ENCODE assay signal across 8 mouse cellular contexts in genomic region chr9:71321871-71322270, GRCm38 (mm10).
DNase-seq lines count a peak whose midpoint lies in the region; ATAC-seq and TF ChIP-seq lines count a peak whose summit lies in the region.
"Had no signal": no experiment of that assay in that cellular context is flagged by ENCODE, and none has a peak within 500 bp of the region (broad histone marks: within the 10 kb centered on the region; RNA-seq: fewer than 3 reads in every experiment).

No protein-coding gene starts in this region.

- peak overlapping the region; percentile 44; the same call in 1 of the 2 replicates for H3K27ac ChIP-seq in embryonic facial prominence, embryonic 10.5 days (replicated peaks)
- H3K27ac ChIP-seq in heart, embryonic 13.5 days (replicated peaks), result peak overlapping the region; percentile 69
- no peak overlapping the region for H3K27ac ChIP-seq in lung, postnatal 0 days (ENCODE audit: low read length)

- peaks cover 24% of the 10 kb centered on the region for H3K4me1 ChIP-seq in embryonic facial prominence, embryonic 10.5 days
- H3K4me1 ChIP-seq in heart, embryonic 13.5 days, result peaks cover 45% of the 10 kb centered on the region
- H3K4me1 ChIP-seq in lung, postnatal 0 days (ENCODE audit: insufficient read depth, low read depth, low read length), result no peaks in the 10 kb centered on the region; the same call in none of the 2 replicates

- H3K27me3 ChIP-seq in embryonic facial prominence, embryonic 10.5 days (replicated peaks; ENCODE audit: low read depth, poor library complexity, severe bottlenecking), result peaks cover 10% of the 10 kb centered on the region; the same call in 1 of the 2 replicates
- H3K27me3 ChIP-seq in heart, embryonic 13.5 days (replicated peaks), result no peaks in the 10 kb centered on the region
- no peaks in the 10 kb centered on the region for H3K27me3 ChIP-seq in lung, postnatal 0 days (replicated peaks; ENCODE audit: insufficient read depth, low read length)

- no peaks in the 10 kb centered on the region for H3K36me3 ChIP-seq in embryonic facial prominence, embryonic 10.5 days (replicated peaks)
- H3K36me3 ChIP-seq in heart, embryonic 13.5 days, result no peaks in the 10 kb centered on the region
- no peaks in the 10 kb centered on the region for H3K36me3 ChIP-seq in lung, postnatal 0 days (ENCODE audit: insufficient read depth, low read length)

- DNase-seq in embryonic facial prominence, embryonic 10.5 days (ENCODE audit: low spot score), result no peak
- peak; percentile 28 for DNase-seq in kidney, adult 9 months
- DNase-seq in lung, postnatal 0 days (ENCODE audit: low spot score), result peak; percentile 56
- no peak for DNase-seq in right cerebral cortex, postnatal 25 days
- no peak for DNase-seq in layer of hippocampus, adult 8-10 months (ENCODE audit: low spot score in 2 of 2)
- DNase-seq: cerebellum, adult 9-11 months had no signal

- WGBS in embryonic facial prominence, embryonic 10.5 days, result 71% methylated on average over 6 of the region's 6 CpGs
- 53% methylated on average over 6 of the region's 6 CpGs for WGBS in heart, embryonic 13.5 days
- WGBS in lung, postnatal 0 days, result 53% methylated on average over 6 of the region's 6 CpGs

- ATAC-seq in heart, embryonic 13.5 days (ENCODE audit: extremely low read depth, insufficient number of reproducible peaks, low FRiP score, low TSS enrichment), result no peak
- peak; percentile 55; the same call in 1 of the 2 replicates for ATAC-seq in lung, postnatal 0 days
- no peak for ATAC-seq in cerebellum, adult (ENCODE audit: insufficient number of reproducible peaks, low FRiP score, low TSS enrichment)

- H3K4me2 ChIP-seq in heart, embryonic 13.5 days, result no peak overlapping the region
- H3K4me2 ChIP-seq in lung, postnatal 0 days (replicated peaks; ENCODE audit: low read depth, low read length), result no peak overlapping the region

- TF ChIP-seq CTCF in lung, postnatal 0 days (IDR thresholded peaks at IDR 0.05), result no peak

- peak overlapping the region; percentile 6 for H3K9ac ChIP-seq in heart, embryonic 13.5 days
- no peak overlapping the region for H3K9ac ChIP-seq in lung, postnatal 0 days (replicated peaks; ENCODE audit: low read depth)

- no peak overlapping the region for H3K4me3 ChIP-seq in embryonic facial prominence, embryonic 10.5 days
- no peak overlapping the region for H3K4me3 ChIP-seq in heart, embryonic 13.5 days
- no peak overlapping the region for H3K4me3 ChIP-seq in lung, postnatal 0 days (ENCODE audit: low read depth, low read length)

- no peaks in the 10 kb centered on the region for H3K9me3 ChIP-seq in embryonic facial prominence, embryonic 10.5 days
- no peaks in the 10 kb centered on the region for H3K9me3 ChIP-seq in heart, embryonic 13.5 days
- no peaks in the 10 kb centered on the region for H3K9me3 ChIP-seq in lung, postnatal 0 days (ENCODE audit: low read length)

- TF ChIP-seq EP300 in lung, postnatal 0 days (IDR thresholded peaks at IDR 0.05), result no peak

Comparison
In these comparisons a context has a peak if more than half of its experiments do, and no peak if none do; other contexts are left out.
1. DNase-seq: peak in kidney, adult 9 months (single experiment) and lung, postnatal 0 days (single experiment); none in embryonic facial prominence, embryonic 10.5 days (single experiment), right cerebral cortex, postnatal 25 days (single experiment) and layer of hippocampus, adult 8-10 months (0 of 2).